Mouse (Mus musculus): ENCODE measurements around the gene Agtrap.
"Not testable (repeated sequence)": the region's sequence is repeated elsewhere in the genome, so short reads cannot be mapped to it uniquely, and the experiment has no call there.

The Agtrap gene

DNA sequence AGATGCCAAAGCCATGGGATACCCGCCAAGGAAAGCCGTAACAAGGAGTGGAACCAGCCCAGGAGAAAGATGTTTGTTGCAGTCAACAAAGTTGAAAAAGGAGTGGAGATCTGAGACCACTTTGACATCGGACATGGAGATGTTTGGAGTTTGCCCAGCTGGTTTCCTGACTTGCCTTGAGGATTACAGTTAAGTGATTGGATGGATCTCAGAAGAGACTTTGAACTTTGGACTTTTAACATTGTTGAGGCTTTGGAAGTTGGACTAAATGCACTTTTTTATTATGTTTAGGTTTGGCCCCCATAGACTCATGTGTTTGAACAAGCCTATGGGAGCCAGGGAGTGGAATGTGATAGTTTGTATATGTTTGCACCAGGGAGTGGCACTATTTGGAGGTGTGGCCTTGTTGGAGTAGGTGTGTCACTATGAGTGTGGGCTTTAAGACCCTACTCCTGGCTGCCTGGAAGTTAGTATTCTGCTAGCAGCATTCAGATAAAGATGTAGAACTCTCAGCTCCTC lies 37.4 kb downstream of the Agtrap start:
- DNase-seq (ENCODE audit: low read depth, low spot score), result not testable (repeated sequence)

DNA sequence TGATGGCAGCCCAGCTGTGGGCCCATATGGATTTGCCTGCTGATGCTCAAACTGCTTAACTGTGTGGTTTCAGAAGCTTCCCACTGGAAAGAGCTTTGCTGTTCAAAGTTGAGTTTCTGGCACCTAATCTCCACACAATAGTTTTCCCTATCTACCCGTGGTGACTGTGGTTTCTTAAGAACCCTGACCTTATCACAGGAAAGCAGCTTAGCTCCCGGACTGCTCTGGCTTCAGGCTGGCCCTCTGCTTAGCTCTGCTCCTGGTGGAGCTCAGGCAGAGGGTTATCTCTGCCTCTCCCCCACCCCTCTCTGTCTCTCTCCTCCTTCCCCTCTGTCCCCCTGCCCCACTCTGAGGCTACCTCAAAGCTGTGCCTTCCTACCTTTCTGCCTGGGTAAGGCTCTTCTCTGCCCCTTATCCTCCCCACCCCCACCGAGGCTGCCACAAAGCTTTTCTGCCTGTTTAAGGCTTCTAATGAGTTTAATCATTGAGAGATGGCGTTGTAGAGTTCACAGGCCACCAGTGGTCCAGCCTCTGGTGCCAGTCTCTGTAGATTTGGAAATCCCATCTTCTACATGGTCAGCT lies 41.3 kb downstream of the Agtrap start:
- no peak for DNase-seq (ENCODE audit: low read depth, low spot score)

DNA sequence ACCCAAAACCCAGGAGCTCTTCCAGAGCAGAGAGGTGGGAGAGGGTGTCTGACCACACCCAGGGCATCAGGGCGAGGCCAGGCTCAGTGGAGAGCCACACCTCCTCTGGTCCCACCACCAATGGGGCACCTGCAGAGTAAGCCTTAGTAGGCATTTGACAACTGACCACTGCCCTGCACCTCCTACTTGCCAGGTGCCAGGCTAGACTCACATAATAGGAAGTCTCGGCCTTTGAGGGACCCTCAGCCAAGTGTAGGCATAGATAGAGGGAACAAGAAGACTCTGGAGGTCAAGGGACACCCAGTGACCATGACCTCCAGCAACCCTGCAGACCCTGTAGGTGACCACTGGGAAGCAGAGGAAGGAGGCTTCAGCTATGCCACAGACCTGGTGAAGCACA lies 43.7 kb downstream of the Agtrap start:
- no peak for DNase-seq (ENCODE audit: low read depth, low spot score)

DNA sequence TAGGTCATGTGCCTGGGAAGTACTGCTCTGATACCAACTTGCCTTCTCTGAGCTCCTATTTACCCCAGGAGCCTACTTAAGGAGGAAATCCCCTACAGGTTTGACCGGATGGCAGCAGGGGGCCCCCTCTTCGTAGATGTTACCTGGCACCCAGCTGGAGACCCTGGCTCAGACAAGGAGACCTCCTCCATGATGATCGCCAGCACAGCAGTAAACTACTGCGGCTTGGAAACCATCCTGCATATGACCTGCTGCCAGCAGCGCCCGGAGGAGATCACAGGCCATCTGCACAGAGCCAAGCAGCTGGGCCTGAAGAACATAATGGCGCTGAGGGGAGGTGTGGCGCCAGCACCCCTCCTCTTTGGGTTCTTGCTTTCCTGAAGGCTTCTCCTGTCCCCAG lies 44.5 kb downstream of the Agtrap start:
- DNase-seq (ENCODE audit: low read depth, low spot score), result not testable (repeated sequence)

DNA sequence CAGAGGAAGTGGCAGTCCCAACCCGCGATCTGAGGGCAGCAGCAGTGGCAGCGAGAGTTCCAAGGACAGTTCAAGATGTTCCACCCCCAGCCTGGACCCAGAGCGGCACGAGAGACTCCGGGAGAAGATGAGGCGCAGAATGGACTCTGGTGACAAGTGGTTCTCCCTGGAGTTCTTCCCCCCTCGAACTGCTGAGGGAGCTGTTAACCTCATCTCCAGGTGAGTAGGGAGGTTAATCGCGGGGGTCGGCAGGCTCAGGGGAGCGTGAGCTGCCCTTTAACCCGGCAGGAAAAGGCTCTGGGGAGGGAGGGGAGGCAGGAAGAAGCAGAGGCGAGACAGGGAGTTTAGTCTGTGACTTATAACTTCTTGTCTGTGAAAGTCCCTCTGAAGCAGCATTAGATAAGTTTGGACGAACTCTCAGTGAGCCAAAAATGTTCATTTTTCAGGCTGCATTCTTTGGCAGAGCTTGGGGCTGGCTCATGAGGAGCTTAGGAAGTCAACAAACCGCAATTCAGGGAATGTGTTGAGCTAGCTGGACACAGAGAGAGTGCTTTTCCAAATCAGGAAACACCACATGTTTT lies 46.1 kb downstream of the Agtrap start:
- no peak for DNase-seq (ENCODE audit: low read depth, low spot score)

DNA sequence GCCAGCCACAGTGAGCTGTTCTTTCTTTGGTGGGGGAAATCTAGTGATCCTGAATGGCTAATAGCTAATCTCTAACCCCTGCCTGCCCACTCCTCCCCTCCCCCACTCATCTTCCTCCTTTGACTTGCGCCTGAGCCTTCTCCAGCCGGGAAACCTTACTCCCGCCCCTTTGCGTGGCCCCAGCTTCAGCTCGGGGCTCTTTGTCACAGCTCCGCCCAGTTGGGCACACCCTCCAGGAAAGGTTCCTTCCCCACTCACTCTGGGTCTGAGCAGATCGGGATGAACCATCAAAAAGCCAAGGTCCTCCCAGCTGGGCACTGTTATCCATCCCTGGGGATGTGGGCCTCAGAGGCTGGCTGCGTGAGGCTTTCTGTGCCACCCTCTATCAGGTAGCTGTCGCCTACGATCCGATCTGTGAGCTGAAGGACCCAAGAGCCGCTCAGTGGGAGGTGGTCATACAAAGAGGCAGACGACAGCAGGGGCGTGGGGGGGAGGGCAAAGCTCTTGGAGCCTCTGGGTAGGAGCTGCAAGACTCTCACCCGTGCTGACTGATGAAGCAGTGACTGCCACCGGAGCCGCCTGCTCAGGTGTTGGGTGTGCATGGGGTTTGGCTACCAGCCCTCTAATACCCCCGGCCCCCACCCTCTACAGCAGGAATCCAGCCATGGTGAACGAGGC lies 46.8 kb downstream of the Agtrap start:
- peak; percentile 94 for DNase-seq (ENCODE audit: low read depth, low spot score)

DNA sequence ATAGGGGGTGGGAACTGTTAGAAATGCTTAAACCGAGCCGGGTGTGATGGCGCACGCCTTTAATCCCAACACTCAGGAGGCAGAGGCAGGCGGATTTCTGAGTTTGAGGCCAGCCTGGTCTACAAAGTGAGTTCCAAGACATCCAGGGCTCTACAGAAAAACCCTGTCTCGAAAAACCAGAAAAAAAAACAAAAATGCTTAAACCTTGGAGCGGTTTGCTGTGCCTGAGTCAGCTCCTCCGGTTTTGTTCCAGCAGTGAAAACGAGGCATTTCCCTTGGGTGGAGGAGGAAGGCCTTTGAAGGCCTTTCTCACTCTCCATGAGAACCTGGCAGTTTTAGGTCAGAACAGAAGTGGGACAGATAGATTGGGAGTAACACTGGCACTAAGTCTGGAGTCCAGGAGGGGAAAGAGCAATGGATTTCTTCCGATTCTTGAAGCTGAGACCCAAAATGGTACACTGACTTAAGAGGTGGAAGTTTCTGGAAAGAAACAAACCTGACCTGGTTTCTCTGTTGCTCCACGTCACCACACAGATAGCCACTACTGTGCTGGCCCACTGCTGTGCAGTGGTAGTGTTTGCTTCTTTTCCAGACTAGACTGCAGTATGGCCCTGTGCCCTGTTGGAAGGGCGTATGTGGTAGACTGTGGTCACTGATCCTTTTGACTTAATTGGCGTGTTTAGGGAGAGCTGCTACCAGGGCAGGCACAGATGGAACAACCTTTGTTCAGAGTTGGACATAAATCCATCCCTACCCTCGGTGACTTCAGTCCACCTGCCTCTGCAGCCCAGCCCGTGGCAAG lies 47.6 kb downstream of the Agtrap start:
- DNase-seq (ENCODE audit: low read depth, low spot score), result no peak

DNA sequence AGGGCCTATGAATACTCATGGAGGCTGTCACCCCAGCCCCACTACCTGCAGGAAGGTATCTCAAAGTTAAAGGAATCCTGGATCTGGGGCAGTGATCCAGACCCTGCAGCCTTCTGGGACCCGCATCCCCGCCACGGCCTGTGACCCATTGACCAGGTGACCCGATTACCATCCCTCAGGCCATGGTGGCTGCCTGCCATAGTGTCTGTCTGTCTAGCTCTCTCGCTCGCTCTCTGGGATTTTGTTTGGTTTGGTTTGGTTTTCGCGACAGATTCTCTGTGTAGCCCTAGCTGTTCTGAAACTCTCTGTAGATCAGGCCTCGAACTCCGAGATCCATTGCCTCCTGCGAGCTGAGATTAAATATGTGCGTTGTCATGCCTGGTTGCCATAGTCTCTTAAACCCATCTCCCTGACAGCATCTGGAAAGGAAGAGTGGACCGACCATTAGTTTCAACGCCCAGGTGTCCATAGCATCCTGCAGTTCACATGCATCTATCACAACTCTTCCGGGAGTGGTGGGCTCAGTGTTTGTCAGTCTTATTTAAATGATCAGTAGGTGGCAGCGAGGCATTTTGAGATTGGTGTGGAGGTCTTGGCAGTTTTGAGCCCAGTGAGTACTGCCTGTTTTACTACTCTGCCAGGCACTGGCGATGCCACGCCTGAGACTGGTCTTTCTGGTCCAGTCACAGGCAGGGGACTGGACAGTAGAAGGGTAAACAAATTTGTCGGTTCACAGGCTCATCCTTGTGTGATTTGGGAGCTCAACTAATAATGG lies 48.4 kb downstream of the Agtrap start:
- no peak for DNase-seq (ENCODE audit: low read depth, low spot score)

DNA sequence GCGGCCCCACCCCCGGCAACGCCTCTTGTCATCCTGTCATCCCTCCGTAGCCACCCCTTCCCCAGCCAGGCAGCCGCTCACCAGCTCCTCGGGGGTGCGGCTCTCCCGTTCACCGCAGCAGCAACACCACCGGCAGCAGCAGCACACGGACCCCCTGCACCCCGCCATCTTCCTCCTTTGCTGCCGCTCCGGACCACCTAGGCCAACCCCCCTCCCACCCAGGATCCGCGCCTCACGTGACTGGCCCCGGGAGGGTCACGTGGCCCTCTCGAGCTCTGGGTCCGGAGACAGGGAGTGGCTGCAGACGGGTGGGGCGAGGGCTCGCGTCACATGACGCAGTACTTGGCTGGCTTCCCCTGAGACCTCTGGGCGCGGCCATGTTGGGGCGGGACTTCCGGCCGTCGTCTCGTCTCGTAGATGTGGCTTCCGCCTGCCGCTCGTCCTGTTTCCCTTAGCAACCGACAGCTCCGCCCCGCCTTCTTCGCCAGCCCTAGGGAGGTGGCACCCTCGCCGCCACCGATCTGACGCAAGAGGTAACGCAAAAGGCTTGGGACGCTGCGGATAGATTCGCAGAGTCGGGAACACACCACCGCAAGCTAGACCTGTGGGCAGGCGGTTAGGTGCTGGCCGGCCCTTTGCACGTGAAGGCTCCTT lies 49.1 kb downstream of the Agtrap start, which contains the start of the genes Clcn6 and Mthfr:
TSS of gene Clcn6 (minus strand) at position 222 of the 654 bp plus-strand sequence.
TSS of gene Mthfr (plus strand) at position 478 of the 654 bp plus-strand sequence.
- DNase-seq (ENCODE audit: low read depth, low spot score), result peak; percentile 99

DNA sequence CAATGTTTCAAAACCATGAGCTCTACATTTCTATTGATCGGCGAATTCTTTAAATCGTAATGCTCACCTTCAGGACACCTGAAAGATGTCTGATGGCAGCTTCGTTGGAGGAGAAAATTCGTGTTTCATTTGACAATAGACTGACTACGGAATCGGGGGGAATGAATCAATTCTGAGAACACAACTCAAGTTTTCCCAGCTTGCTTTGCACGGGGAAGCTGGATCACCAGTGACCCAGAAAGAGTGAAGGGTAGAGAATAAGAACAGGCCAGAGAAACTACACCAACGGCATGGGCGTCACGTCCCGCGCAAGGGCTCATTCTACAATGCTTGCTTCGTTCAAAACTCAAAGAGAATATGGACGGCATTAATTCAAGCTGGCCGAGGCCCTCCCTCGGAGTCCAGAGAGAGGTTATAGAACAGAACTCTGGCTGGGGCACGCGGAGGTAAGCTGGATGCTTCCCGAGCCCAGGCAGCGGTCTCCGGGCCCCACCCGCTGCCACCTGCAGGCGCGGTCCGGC lies 49.7 kb downstream of the Agtrap start:
- DNase-seq (ENCODE audit: low read depth, low spot score), result no peak

DNA sequence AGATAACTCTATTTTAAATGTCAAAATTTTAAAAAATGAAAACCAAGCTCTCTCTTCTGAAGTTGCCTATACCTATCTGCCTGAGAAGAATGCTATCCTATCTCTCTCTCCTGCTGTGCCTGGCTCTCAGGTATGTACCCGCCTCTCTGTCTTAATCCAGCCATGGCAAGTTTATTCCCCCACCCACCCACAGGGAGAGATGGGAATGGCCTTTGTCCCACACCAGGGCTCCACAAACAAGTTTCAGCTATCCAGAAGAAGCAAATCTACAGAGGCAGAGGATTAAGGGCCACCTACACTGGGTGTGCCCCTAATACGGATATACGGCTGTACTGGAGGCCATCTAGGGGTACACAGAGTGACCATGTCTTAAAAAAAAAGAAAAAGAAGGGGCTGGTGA lies 52.4 kb downstream of the Agtrap start:
- no peak for DNase-seq (ENCODE audit: low read depth, low spot score)

DNA sequence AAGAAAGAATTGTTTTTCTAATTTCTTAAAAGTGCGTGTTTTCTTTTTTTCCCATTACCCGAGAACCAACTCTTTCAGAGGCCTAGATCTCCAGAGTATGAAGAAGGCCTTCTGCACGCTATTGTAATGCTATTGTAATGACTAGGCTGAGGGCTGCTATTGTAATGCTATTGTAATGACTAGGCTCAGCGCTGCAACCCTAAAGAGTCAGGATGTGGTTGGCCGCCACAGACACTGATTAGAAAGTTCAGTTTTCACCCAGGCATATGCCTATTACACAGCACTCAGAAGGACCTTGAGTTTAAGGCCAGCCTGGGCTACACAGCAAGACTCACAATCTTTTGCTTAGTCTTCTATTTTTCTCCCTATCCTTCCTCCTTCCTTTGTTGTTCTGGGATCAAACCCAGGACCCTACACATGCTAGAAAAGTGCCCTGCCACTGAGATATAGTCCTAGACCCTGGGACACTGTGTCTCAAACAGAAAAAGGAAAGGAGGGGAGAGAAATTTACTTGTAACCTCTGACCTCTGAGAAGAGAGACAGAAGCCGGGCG lies 53.9 kb downstream of the Agtrap start:
- peak; percentile 81 for DNase-seq (ENCODE audit: low read depth, low spot score)

DNA sequence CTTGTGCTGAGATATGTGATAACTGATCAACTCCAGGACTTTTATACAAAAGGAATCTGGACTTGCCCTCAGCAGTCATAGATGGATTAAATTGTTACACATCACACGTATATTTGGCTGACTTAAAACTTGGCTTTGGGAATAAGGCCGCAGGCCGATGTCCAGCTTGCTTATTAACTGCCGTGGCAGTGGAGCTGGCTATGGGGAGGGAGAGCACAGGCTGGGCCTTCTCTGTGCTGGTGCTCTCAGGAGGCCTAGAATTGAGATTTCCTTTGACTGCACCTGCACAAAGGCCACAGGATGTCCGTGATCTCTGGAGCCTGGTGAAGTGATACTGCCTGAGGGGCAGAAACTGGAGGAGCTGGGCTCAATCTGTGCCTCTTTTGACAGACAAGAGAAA lies 57.3 kb downstream of the Agtrap start:
- no peak for DNase-seq (ENCODE audit: low read depth, low spot score)

DNA sequence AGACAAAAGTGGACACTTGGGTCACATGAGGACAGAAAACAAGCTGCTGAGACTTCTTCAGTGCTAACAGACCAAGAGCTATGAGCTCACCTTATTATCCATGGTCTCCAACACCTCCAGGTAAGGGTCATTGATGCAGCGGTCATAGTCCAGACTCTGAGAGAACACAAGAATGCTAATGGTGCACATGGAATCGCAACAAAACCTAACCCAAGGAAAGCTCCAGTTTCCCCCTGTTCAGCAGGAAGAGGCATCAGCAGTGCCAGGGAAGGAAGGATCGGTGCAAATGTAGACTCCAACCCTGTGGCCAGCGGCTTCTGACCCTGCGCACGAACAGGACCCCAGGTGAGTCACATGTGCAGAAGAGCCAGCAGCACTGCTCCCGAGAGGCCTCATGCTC lies 58.5 kb downstream of the Agtrap start:
- DNase-seq (ENCODE audit: low read depth, low spot score), result no peak
